Mouse (Mus musculus) ES-E14 (cell line): Measurements from ENCODE around the gene Fgr. TPM values are rescaled to one million over a fixed set of nuclear protein-coding genes. Genes with fewer than 3 reads are reported as not detected.

Experiments
- DNase-seq: peaks from one replicate; pipeline ENCODE4 v3.0.0-alpha.2; 2013; ENCODE audit warnings: low read depth, low spot score
- H3K27ac ChIP-seq: 2 replicates; pipeline ENCODE4 v1.5.1; 2012; ENCODE audit warnings: low read depth, mild to moderate bottlenecking, low read length, moderate library complexity, mixed read lengths; ENCODE audit not compliant: poor library complexity, insufficient read depth, severe bottlenecking
- H3K36me3 ChIP-seq: 2 replicates; pipeline ENCODE4 v1.6.1; 2012; ENCODE audit warnings: mild to moderate bottlenecking, low read length, moderate library complexity, mixed read lengths; ENCODE audit not compliant: control insufficient read depth, poor library complexity, insufficient read depth, severe bottlenecking
- H3K4me1 ChIP-seq, 2 experiments: fragments of 150-350 bp in 1 of 2; sonication (generic) in 1 of 2; 2 replicates each; pipeline ENCODE4 v1.6.1; 2012; ENCODE audit warnings: low read length in 2 of 2, mild to moderate bottlenecking in 1 of 2, mixed read lengths in 1 of 2; ENCODE audit not compliant: control insufficient read depth in 2 of 2, insufficient read depth in 2 of 2, poor library complexity in 1 of 2
- H3K4me3 ChIP-seq, 2 experiments: fragments of 150-350 bp in 1 of 2; sonication (generic) in 1 of 2; 2 replicates each; pipeline ENCODE4 v1.5.1; 2012; ENCODE audit warnings: low read length in 2 of 2, low read depth in 1 of 2, mild to moderate bottlenecking in 1 of 2, mixed read lengths in 1 of 2; ENCODE audit not compliant: insufficient read depth in 1 of 2, poor library complexity in 1 of 2, severe bottlenecking in 1 of 2
- H3K9ac ChIP-seq: 2 replicates; pipeline ENCODE4 v1.6.1; 2012; ENCODE audit warnings: low read depth, mild to moderate bottlenecking, low read length, mixed read lengths; ENCODE audit not compliant: poor library complexity, insufficient read depth, severe bottlenecking
- H3K9me3 ChIP-seq: fragments of 150-350 bp; sonication (generic); 2 replicates; pipeline ENCODE4 v1.6.1; 2012; ENCODE audit warnings: low read depth, mild to moderate bottlenecking, low read length; ENCODE audit not compliant: control insufficient read depth, insufficient read depth
- CHD2 ChIP-seq: IDR thresholded peaks from 2 replicates; pipeline ENCODE4 v1.6.1; 2014; ENCODE audit warnings: mild to moderate bottlenecking, low read depth, low read length, inconsistent platforms
- HCFC1 ChIP-seq: IDR thresholded peaks from 2 replicates; pipeline ENCODE4 v1.6.1; 2012; ENCODE audit warnings: low read length, inconsistent platforms, borderline replicate concordance; ENCODE audit not compliant: insufficient read depth
- MAFK ChIP-seq: IDR thresholded peaks from 2 replicates; pipeline ENCODE4 v1.6.1; 2014; ENCODE audit warnings: mild to moderate bottlenecking, low read depth, low read length, inconsistent platforms; ENCODE audit not compliant: insufficient read depth
- ZC3H11A ChIP-seq: IDR thresholded peaks from 2 replicates; pipeline ENCODE4 v1.6.1; 2012; ENCODE audit warnings: low read depth, mild to moderate bottlenecking, inconsistent platforms, low read length, borderline replicate concordance
- ZNF384 ChIP-seq: IDR thresholded peaks from 2 replicates; pipeline ENCODE4 v1.6.1; 2012; ENCODE audit warnings: low read depth, low read length, inconsistent platforms
- in situ Hi-C, 2 experiments: fragments of 600-800 bp; cut with MboI; formaldehyde crosslinking; loops; one replicate each; pipeline ENCODE4 v1.15.1; 2025; ENCODE audit warnings: low sequenced_read_pairs in 2 of 2, inconsistent platforms in 1 of 2; ENCODE audit not compliant: unreplicated experiment in 2 of 2
- total RNA-seq: library from RNA; depleted of rRNA; stranded (reverse); fragments of 300-350 nt; gene quantifications from 2 replicates; pipeline ENCODE4 v1.2.3, GENCODE M21; 2012

Fgr gene
- total RNA-seq, 1 experiment: 1.8 TPM

- Histone ChIP-seq H3K9ac (no peak overlapping the region), H3K9me3 (no peaks in the 10 kb centered on the region), H3K27ac (no peak overlapping the region), H3K4me1 (peaks cover 0 to 24% of the 10 kb centered on the region in 2 experiments; a peak in 2 of 4 replicates), H3K36me3 (no peaks in the 10 kb centered on the region), H3K4me3 (no peak overlapping the region)
- TF ChIP-seq ZC3H11A: peak; percentile 95; the same call in 1 of the 2 replicates
- TF ChIP-seq MAFK: no peak
- in situ Hi-C loops: loop anchor here (10.0 to 25.0 kb wide), 3 partner anchors 54 to 296 kb away; partner anchors contain the start of gene Tmem222 (in 1 of the 2)
- DNase-seq: no peak
Observed at GRCm38 (mm10) chr4:133009131-133009530, 35.2 kb downstream of the Fgr start.

DNA sequence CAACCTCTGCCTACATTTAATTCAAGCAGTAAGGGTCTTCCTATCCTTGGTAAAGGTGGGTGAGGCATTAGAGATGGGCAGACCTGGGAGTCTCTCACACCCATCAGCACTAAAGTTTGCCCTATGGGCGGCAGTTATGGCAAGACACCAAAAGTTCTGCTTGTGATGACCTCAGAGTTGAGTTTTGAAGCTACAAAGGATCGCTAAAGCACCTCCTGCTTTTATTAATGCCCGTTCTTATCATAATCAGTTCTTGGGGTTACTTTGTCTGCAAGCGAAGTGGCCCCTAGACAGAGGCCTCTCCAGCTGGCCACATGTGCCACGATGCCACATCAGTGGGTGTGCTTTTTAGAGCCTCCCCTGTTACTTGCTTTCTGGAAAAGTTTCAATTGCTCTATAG is 35.8 kb downstream of the Fgr start:
- H3K36me3 ChIP-seq: no peaks in the 10 kb centered on the region
- H3K4me3 ChIP-seq: no peak overlapping the region
- peaks cover 0 to 25% of the 10 kb centered on the region in 2 experiments; a peak in 2 of 4 replicates for H3K4me1 ChIP-seq
- TF ChIP-seq HCFC1 (no peak), ZNF384 (no peak), MAFK (no peak), ZC3H11A (no peak), CHD2 (no peak)
- in situ Hi-C loops: loop anchor here (10.0 to 25.0 kb wide), 3 partner anchors 55 to 295 kb away; partner anchors contain the start of gene Tmem222 (in 1 of the 2)
- H3K27ac ChIP-seq: no peak overlapping the region
- no peak overlapping the region for H3K9ac ChIP-seq
- H3K9me3 ChIP-seq: no peaks in the 10 kb centered on the region
- DNase-seq: no peak

- Histone ChIP-seq H3K9me3 (no peaks in the 10 kb centered on the region), H3K27ac (peak overlapping the region; percentile 4; the same call in 1 of the 2 replicates), H3K4me3 (peak overlapping the region; percentile 77 to 84), H3K9ac (peak overlapping the region; percentile 60; the same call in 1 of the 2 replicates), H3K4me1 (peaks cover under 1 to 32% of the 10 kb centered on the region in 2 experiments; a peak in 2 of 4 replicates), H3K36me3 (no peaks in the 10 kb centered on the region)
- TF ChIP-seq ZC3H11A (no peak), HCFC1 (no peak), ZNF384 (no peak), CHD2 (no peak), MAFK (no peak)
- in situ Hi-C loops: loop anchor here in 1 of 2 experiments (25.0 kb wide), 1 partner anchor 277 kb away; the partner anchor contains the start of gene Tmem222
- no peak for DNase-seq
Observed at GRCm38 (mm10) chr4:133010611-133011010, 36.7 kb downstream of the Fgr start.

- no peak for TF ChIP-seq CHD2
- TF ChIP-seq ZNF384: no peak
- TF ChIP-seq HCFC1: peak; percentile 92
- TF ChIP-seq ZC3H11A: no peak
- no peak for TF ChIP-seq MAFK
- Histone ChIP-seq H3K36me3 (no peaks in the 10 kb centered on the region), H3K4me1 (peaks cover 2 to 37% of the 10 kb centered on the region in 2 experiments; a peak in 2 of 4 replicates), H3K9ac (peak within 1 kb of the TSS; percentile 85), H3K4me3 (peak within 1 kb of the TSS; percentile 77 to 84), H3K27ac (peak within 1 kb of the TSS; percentile 22; the same call in 1 of the 2 replicates), H3K9me3 (no peaks in the 10 kb centered on the region)
- in situ Hi-C loops: loop anchor here in 1 of 2 experiments (25.0 kb wide), 1 partner anchor 276 kb away; the partner anchor contains the start of gene Tmem222
- DNase-seq: peak; percentile 88
Observed at GRCm38 (mm10) chr4:133011028-133011820, 37.3 kb downstream of the Fgr start, which contains the start of gene Ahdc1. Gene Ahdc1, plus strand, starts transcription at chr4:133011260.
